Mouse (Mus musculus) MEL (cell line): ENCODE data around the gene Zgrf1. TPM values are rescaled to one million over a fixed set of nuclear protein-coding genes. Genes with fewer than 3 reads are reported as not detected.

Experiments used
- DNase-seq: peaks from one replicate; pipeline ENCODE4 v3.0.0; 2011; ENCODE audit warnings: low read depth, low spot score
- H3K27ac ChIP-seq: 2 replicates; pipeline ENCODE4 v1.5.1; 2012; ENCODE audit warnings: low read depth, mild to moderate bottlenecking, control low read depth, low read length, moderate library complexity; ENCODE audit not compliant: control insufficient read depth
- H3K27me3 ChIP-seq, 2 experiments: fragments of 150-350 bp in 1 of 2; sonication (generic) in 1 of 2; 2 replicates each; pipeline ENCODE4 v1.6.1; 2012; ENCODE audit warnings: low read length in 2 of 2, mild to moderate bottlenecking in 2 of 2, improper control_type of control experiment in 1 of 2, moderate library complexity in 1 of 2; ENCODE audit not compliant: insufficient read depth in 2 of 2, control insufficient read depth in 1 of 2
- H3K36me3 ChIP-seq, 2 experiments: 2 replicates each; pipeline ENCODE4 v1.6.1; 2012 to 2014; ENCODE audit warnings: low read length in 2 of 2, improper control_type of control experiment in 1 of 2, inconsistent platforms in 1 of 2, mild to moderate bottlenecking in 1 of 2; ENCODE audit not compliant: insufficient read depth in 2 of 2, control insufficient read depth in 1 of 2
- H3K4me1 ChIP-seq, 2 experiments: fragments of 150-350 bp in 1 of 2; sonication (generic) in 1 of 2; 2 replicates each; pipeline ENCODE4 v1.6.1; 2012; ENCODE audit warnings: low read length in 2 of 2, improper control_type of control experiment in 1 of 2, mild to moderate bottlenecking in 1 of 2; ENCODE audit not compliant: insufficient read depth in 2 of 2, control insufficient read depth in 1 of 2
- H3K4me3 ChIP-seq, 2 experiments: fragments of 150-350 bp in 1 of 2; sonication (generic) in 1 of 2; 2 replicates each; pipeline ENCODE4 v1.5.1; 2012; ENCODE audit warnings: low read depth in 2 of 2, low read length in 2 of 2, mild to moderate bottlenecking in 2 of 2, moderate library complexity in 2 of 2, control low read depth in 1 of 2, improper control_type of control experiment in 1 of 2; ENCODE audit not compliant: control insufficient read depth in 1 of 2, insufficient read depth in 1 of 2
- H3K79me2 ChIP-seq: 2 replicates; pipeline ENCODE4 v1.6.1; 2012; ENCODE audit warnings: mild to moderate bottlenecking, low read length, moderate library complexity; ENCODE audit not compliant: control insufficient read depth, poor library complexity, insufficient read depth
- H3K9ac ChIP-seq: 2 replicates; pipeline ENCODE4 v1.6.1; 2012; ENCODE audit warnings: low read depth, mild to moderate bottlenecking, control low read depth, low read length, moderate library complexity; ENCODE audit not compliant: control insufficient read depth, poor library complexity, severe bottlenecking
- H3K9me3 ChIP-seq: fragments of 150-350 bp; sonication (generic); replicated peaks from 2 replicates; pipeline ENCODE4 v1.6.1; 2012; ENCODE audit warnings: mild to moderate bottlenecking, low read length, improper control_type of control experiment, moderate library complexity; ENCODE audit not compliant: insufficient read depth
- CTCF ChIP-seq, 3 experiments: IDR thresholded peaks in 2 of 3; conservative IDR thresholded peaks in 1 of 3; 2 replicates each; pipeline ENCODE4 v1.5.1; 2011 to 2012; ENCODE audit warnings: low read length in 3 of 3, low read depth in 2 of 3, mild to moderate bottlenecking in 2 of 3, improper control_type of control experiment in 1 of 3, inconsistent platforms in 1 of 3, mixed read lengths in 1 of 3, moderate library complexity in 1 of 3; ENCODE audit not compliant: control insufficient read depth in 1 of 3, insufficient read depth in 1 of 3, poor library complexity in 1 of 3, severe bottlenecking in 1 of 3
- GATA1 ChIP-seq: IDR thresholded peaks from 2 replicates; pipeline ENCODE4 v1.6.1; 2011; ENCODE audit warnings: low read depth, low read length, improper control_type of control experiment
- HCFC1 ChIP-seq: IDR thresholded peaks from 2 replicates; pipeline ENCODE4 v1.6.1; 2012; ENCODE audit warnings: low read depth, mild to moderate bottlenecking, inconsistent platforms, low read length, improper control_type of control experiment, moderate library complexity
- JUND ChIP-seq: IDR thresholded peaks from 2 replicates; pipeline ENCODE4 v1.6.1; 2011; ENCODE audit warnings: low read depth, mild to moderate bottlenecking, improper control_type of control experiment, low read length
- MAZ ChIP-seq: IDR thresholded peaks from 2 replicates; pipeline ENCODE4 v1.6.1; 2012; ENCODE audit warnings: low read depth, mild to moderate bottlenecking, inconsistent platforms, low read length, improper control_type of control experiment
- MEF2A ChIP-seq: IDR thresholded peaks from 2 replicates; pipeline ENCODE4 v1.6.1; 2014; ENCODE audit warnings: low read depth, mild to moderate bottlenecking, inconsistent platforms, low read length, improper control_type of control experiment; ENCODE audit not compliant: poor library complexity, insufficient replicate concordance, severe bottlenecking; ENCODE audit errors: extremely low read depth
- MYC ChIP-seq: IDR thresholded peaks from 2 replicates; pipeline ENCODE4 v1.6.1; 2011; ENCODE audit warnings: low read depth, mild to moderate bottlenecking, low read length, improper control_type of control experiment, moderate library complexity
- POLR2AphosphoS2 ChIP-seq: IDR thresholded peaks from 2 replicates; pipeline ENCODE4 v1.6.1; 2011; ENCODE audit warnings: low read length, improper control_type of control experiment
- RAD21 ChIP-seq: IDR thresholded peaks from 2 replicates; pipeline ENCODE4 v1.6.1; 2011; ENCODE audit warnings: mild to moderate bottlenecking, low read depth, low read length, improper control_type of control experiment
- RCOR1 ChIP-seq: IDR thresholded peaks from 2 replicates; pipeline ENCODE4 v1.6.1; 2012; ENCODE audit warnings: low read depth, mild to moderate bottlenecking, inconsistent platforms, low read length, improper control_type of control experiment
- SIN3A ChIP-seq: IDR thresholded peaks from 2 replicates; pipeline ENCODE4 v1.6.1; 2012; ENCODE audit warnings: low read length, improper control_type of control experiment, inconsistent platforms
- TBP ChIP-seq: IDR thresholded peaks from 2 replicates; pipeline ENCODE4 v1.8.0; 2011; ENCODE audit warnings: low read depth, low read length, improper control_type of control experiment
- TCF12 ChIP-seq: IDR thresholded peaks from 2 replicates; pipeline ENCODE4 v1.6.1; 2014; ENCODE audit warnings: low read depth, mild to moderate bottlenecking, inconsistent platforms, low read length, improper control_type of control experiment, moderate library complexity
- UBTF ChIP-seq: IDR thresholded peaks from 2 replicates; pipeline ENCODE4 v1.6.1; 2012; ENCODE audit warnings: low read depth, mild to moderate bottlenecking, inconsistent platforms, low read length, improper control_type of control experiment, moderate library complexity, borderline replicate concordance; ENCODE audit not compliant: insufficient read depth
- USF2 ChIP-seq, 2 experiments: IDR thresholded peaks; 2 replicates each; pipeline ENCODE4 v1.6.1; 2011 to 2012; ENCODE audit warnings: improper control_type of control experiment in 2 of 2, low read length in 2 of 2, borderline replicate concordance in 1 of 2, inconsistent platforms in 1 of 2, low read depth in 1 of 2, mild to moderate bottlenecking in 1 of 2; ENCODE audit not compliant: insufficient read depth in 1 of 2
- polyA plus RNA-seq, 2 experiments: library from polyadenylated mRNA; stranded (reverse) in 1 of 2; unstranded in 1 of 2; fragments of >175 nt in 1 of 2; fragments of >200 nt in 1 of 2; gene quantifications; 2 replicates each; pipeline versions ENCODE4 v1.2.1 to v1.2.4; 2012; ENCODE audit warnings: low replicate concordance in 2 of 2, low read depth in 1 of 2; ENCODE audit not compliant: insufficient read length in 2 of 2, insufficient read depth in 1 of 2, missing spikeins in 1 of 2
- total RNA-seq: library from RNA; depleted of rRNA; stranded (reverse); fragments of 300-350 nt; gene quantifications from 2 replicates; pipeline ENCODE4 v1.2.3, GENCODE M21; 2012

The Zgrf1 gene
- total and polyA plus RNA-seq, 3 experiments = 6.7 to 8.2 TPM; not detected in 1

DNA sequence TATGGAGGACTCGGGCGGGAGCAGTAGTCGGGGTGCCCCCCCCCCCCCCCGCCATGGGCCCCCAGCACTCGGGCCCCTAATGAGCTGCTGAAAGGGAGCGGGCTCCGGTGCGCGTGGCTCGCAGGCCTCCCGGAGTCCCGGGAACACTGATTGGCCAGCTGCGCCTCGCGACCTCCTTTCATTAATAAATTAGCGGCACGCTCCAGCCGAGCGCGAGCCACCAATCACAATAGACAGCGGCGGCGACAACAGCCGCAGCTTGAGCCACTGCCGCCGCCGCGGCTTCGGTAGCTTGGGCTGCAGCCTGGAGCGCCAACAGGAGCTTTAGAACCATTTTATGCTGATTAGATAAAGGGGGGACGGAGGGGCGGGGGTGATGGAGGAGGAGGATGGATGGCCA is 79.2 kb downstream of the Zgrf1 start:
- H3K27me3 ChIP-seq = peaks cover 4 to 14% of the 10 kb centered on the region in 2 experiments
- no peak overlapping the region for H3K9ac ChIP-seq
- H3K9me3 ChIP-seq = no peaks in the 10 kb centered on the region
- no peaks in the 10 kb centered on the region for H3K4me1 ChIP-seq
- DNase-seq = peak; percentile 55
- H3K79me2 ChIP-seq = no peaks in the 10 kb centered on the region
- H3K27ac ChIP-seq = no peak overlapping the region
- peak overlapping the region; percentile 16 to 50; a peak in 3 of 4 replicates for H3K4me3 ChIP-seq
- TF ChIP-seq POLR2AphosphoS2 (no peak), RCOR1 (no peak), UBTF (no peak), JUND (no peak), MAZ (no peak), MYC (no peak), GATA1 (no peak), TBP (no peak), USF2 (IDR thresholded peaks at IDR 0.05; ENCODE audit: borderline replicate concordance in 1 of 2, insufficient read depth in 1 of 2, low read depth in 1 of 2, low read length in 2 of 2) (no peak)
- TF ChIP-seq, all 39 proteins: peak for 0
- H3K36me3 ChIP-seq = no peaks in the 10 kb centered on the region

DNA sequence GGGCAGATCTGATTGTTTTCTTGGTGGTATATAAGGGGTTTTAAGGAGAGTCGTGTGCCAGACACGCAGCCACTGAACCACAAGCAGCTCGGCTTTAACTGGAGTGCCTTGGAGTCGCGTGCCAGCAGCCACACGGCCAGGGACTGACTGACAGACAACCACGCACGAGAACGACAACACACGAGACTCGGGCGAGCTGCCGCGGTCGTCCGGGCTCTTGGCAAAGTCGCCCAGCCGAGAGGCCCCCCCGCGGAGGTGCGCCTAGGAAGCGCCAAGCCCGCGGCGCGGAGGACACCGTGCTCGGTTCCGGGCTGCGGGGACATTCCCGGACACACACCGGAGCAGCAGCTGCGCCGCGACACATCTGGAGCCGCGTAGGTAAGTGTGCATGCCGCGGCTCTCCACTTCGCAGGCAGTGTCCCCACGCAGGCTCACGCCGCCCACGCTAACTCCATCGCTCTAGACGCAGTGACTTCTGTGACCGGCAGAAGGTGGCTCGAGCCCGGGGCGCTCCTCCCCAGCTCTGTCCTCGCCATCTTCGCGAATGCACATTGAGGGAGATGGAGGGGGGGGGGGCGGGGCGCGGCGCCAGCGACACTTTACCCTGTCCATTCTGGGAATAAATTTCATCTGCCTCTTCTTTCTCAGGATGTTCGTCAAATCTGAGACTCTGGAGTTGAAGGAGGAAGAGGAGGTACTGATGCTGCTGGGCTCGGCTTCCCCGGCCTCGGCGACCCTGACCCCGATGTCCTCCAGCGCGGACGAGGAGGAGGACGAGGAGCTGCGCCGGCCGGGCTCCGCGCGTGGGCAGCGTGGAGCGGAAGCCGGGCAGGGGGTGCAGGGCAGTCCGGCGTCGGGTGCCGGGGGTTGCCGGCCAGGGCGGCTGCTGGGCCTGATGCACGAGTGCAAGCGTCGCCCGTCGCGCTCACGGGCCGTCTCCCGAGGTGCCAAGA is 80.1 kb downstream of the Zgrf1 start, which contains the start of gene Neurog2:
Neurog2 (plus strand) TSS at position 56 of the 953 bp plus-strand sequence.
- TF ChIP-seq TCF12 (no peak), SIN3A (no peak), USF2 (IDR thresholded peaks at IDR 0.05; ENCODE audit: borderline replicate concordance in 1 of 2, insufficient read depth in 1 of 2, low read depth in 1 of 2, low read length in 2 of 2) (no peak), HCFC1 (no peak), RAD21 (no peak), MEF2A (no peak), CTCF (IDR thresholded peaks at IDR 0.05 in 2 of 3, conservative IDR thresholded peaks at IDR 0.05 in 1 of 3; ENCODE audit: control insufficient read depth in 1 of 3, insufficient read depth in 1 of 3, low read depth in 2 of 3, low read length in 3 of 3, poor library complexity in 1 of 3, severe bottlenecking in 1 of 3) (no peak)
- H3K4me1 ChIP-seq = no peaks in the 10 kb centered on the region
- H3K4me3 ChIP-seq = peak within 1 kb of the TSS; percentile 33 to 50
- no peak within 1 kb of the TSS for H3K9ac ChIP-seq
- DNase-seq = peak; percentile 33
- H3K9me3 ChIP-seq = no peaks in the 10 kb centered on the region
- no peaks in the 10 kb centered on the region for H3K36me3 ChIP-seq
- peaks cover 4 to 14% of the 10 kb centered on the region in 2 experiments for H3K27me3 ChIP-seq
- H3K27ac ChIP-seq = no peak within 1 kb of the TSS
- no peaks in the 10 kb centered on the region for H3K79me2 ChIP-seq
